Mouse (Mus musculus): ENCODE measurements around the gene Fbxo44. TPM values are rescaled to one million over a fixed set of nuclear protein-coding genes. Genes with fewer than 3 reads are reported as not detected.
"Not testable (repeated sequence)": the region's sequence is repeated elsewhere in the genome, so short reads cannot be mapped to it uniquely, and the experiment has no call there.

Fbxo44 gene
- polyA plus RNA-seq (2015; fragmentation: Nextera tagmentation; extraction: Ambion mirVana), result 10.2 and 10.9 TPM in 2 replicates

- no peak for DNase-seq (ENCODE audit: low spot score)
These were observed at the start of gene Fbxo44, which contains the start of gene Fbxo2 for GRCm38 (mm10) chr4:148160436-148161390. Gene Fbxo44 (minus strand): TSS chr4:148160482. Gene Fbxo2 (plus strand): TSS chr4:148160621.

- no peak for DNase-seq (ENCODE audit: low spot score)
These were observed 44.6 kb upstream of the Fbxo44 start for GRCm38 (mm10) chr4:148204873-148205232.

GRCm38 (mm10) chr4:148204061-148204872, 44.0 kb upstream of the Fbxo44 start:
- DNase-seq (ENCODE audit: low spot score), result no peak

DNA sequence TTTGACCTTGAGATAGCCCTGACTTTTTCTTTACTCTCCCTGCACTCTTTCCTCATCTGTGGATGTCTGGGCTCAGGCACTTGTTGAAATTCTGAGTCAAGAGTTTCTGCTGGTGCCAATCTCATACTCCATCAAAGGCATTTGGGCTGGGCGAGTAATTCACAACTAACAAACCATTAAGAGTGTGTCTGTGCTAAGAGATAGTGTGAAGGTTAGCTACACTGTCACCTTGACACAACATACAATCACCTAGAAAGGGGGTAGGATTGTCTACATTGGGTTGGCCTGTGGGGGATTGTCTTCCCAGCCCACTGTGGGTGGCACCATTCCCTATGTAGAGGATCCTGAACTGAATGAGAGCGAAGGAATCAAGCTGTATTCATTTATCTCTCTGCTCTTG, 43.3 kb upstream of the Fbxo44 start:
- DNase-seq (ENCODE audit: low spot score), result no peak

- no peak for DNase-seq (ENCODE audit: low spot score)
These were observed 38.4 kb upstream of the Fbxo44 start for GRCm38 (mm10) chr4:148198721-148199120.

GRCm38 (mm10) chr4:148194400-148194799, 34.1 kb upstream of the Fbxo44 start:
- no peak for DNase-seq (ENCODE audit: low spot score)

GRCm38 (mm10) chr4:148192707-148193245, 32.5 kb upstream of the Fbxo44 start:
- no peak for DNase-seq (ENCODE audit: low spot score)

DNA sequence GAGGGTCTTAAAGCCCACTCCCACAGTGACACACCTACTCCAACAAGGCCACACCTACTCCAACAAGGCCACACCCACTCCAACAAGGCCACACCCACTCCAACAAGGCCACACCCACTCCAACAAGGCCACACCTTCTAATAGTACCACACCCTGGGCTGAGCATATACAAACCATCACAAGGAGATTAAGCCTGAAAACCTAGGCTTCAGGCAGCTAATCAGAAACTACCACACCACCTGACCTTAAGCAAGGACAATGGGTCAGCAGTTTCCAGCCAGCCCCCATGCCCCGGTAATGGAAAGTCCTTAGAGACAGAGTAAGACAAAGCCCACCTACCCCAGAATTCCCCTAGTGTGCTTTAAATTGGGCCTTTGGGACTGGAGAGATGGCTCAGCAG, 28.5 kb upstream of the Fbxo44 start:
- not testable (repeated sequence) for DNase-seq (ENCODE audit: low spot score)

GRCm38 (mm10) chr4:148185819-148186218, 25.5 kb upstream of the Fbxo44 start:
- DNase-seq (ENCODE audit: low spot score), result no peak

DNA sequence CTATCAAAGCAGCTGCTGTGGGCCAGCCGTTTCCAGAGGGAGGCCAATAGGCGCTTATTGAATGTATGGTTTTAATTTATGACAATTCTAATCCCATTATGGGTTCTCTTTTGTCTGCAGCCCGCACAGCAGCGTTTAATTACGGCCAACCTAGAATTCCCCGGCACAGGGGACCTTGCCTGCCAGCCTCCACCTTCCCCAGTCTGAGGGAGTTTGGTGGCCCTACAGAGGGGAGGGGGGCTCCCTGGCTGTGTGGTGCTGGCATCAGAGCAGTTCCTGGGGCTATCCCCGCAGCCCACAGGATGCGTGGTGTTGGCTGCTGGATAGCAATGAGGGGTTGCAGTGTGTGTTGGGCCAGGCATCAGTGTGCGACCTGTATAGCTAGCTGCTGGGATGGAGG, 24.3 kb upstream of the Fbxo44 start:
- no peak for DNase-seq (ENCODE audit: low spot score)

GRCm38 (mm10) chr4:148182363-148182762, 22.1 kb upstream of the Fbxo44 start:
- DNase-seq (ENCODE audit: low spot score), result no peak

GRCm38 (mm10) chr4:148181483-148181882, 21.2 kb upstream of the Fbxo44 start:
- DNase-seq (ENCODE audit: low spot score), result no peak

DNA sequence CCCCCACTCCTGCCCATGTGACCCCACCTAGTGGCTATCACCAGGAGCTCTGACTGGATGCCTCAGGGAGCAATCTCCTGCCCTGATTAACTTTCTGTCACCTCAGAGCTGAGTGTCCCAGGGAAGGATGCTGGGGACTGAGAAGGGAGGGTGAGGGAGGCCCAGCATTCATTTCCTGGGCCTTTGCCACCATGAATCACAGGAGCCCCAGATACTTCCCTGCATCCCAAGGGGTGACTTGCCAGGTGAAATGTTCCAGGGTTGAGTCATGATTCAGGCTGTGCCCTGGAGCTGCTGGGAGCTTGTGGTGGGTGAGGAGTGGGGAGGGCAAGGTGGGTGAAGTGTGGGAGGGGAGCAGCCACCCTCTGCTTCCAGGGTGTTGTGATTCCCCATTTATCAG, 17.4 kb upstream of the Fbxo44 start:
- DNase-seq (ENCODE audit: low spot score), result no peak

- DNase-seq (ENCODE audit: low spot score), result not testable (repeated sequence)
These were observed 16.3 kb upstream of the Fbxo44 start for GRCm38 (mm10) chr4:148176603-148177002.

GRCm38 (mm10) chr4:148174495-148174862, 14.2 kb upstream of the Fbxo44 start:
- DNase-seq (ENCODE audit: low spot score), result no peak

DNA sequence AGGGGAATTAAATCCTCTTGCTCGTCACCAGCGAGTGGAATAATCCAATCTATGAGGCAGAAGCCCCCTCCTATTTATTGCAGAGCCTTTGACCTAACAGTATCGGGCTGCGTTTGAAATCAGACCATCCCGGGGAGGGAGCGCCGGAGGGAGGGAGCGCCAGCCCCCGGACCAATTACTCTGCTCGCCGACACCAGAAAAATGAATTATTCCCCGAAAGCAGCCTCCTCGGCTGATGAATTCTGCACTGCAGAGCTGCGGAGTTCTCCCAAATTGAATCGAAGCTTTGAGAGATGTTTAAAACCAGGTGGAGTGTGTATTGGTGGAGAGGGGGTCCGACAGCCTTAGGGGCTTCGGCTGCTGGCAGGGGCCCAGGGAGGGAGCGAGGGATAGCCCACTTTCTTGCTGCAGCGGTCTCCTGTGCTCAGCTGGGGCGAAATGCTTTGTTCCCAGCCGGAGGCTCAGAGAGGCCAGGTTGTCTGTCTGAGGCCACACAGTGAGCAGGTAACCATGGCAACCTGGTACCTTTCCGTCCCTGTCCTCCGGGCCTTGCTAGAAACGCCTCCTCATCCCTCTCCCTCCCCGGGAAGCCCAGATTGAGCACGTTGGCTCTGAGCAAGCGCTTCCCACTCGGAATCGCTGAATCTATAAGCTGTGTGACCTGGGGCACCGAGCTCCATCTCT, 13.7 kb upstream of the Fbxo44 start:
- no peak for DNase-seq (ENCODE audit: low spot score)

- DNase-seq (ENCODE audit: low spot score), result no peak
These were observed 11.0 kb upstream of the Fbxo44 start for GRCm38 (mm10) chr4:148171261-148171660.

DNA sequence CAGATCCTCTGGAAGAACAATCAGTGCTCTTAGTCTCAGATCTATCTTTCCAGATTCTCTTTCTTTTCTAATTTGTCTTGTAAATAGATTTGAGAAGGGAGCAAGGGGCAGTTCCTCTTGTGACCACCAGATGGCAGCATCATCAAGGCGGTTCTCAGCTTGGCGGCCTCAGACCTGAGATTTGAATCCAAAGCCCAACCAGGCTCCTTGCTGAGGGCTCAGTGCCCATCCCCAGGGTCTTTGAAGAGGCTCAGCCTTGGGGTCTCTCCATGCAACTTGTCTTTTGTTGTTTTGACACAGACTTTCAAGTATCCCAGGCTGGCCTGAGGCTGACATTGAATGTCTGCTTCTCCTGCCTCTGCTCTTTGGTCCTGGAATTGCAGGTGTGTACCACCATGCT, 10.6 kb upstream of the Fbxo44 start:
- DNase-seq (ENCODE audit: low spot score), result peak; percentile 52

GRCm38 (mm10) chr4:148169586-148169985, 9.3 kb upstream of the Fbxo44 start:
- no peak for DNase-seq (ENCODE audit: low spot score)

- peak; percentile 75 for DNase-seq (ENCODE audit: low spot score)
These were observed 8.0 kb upstream of the Fbxo44 start for GRCm38 (mm10) chr4:148168287-148168686.

DNA sequence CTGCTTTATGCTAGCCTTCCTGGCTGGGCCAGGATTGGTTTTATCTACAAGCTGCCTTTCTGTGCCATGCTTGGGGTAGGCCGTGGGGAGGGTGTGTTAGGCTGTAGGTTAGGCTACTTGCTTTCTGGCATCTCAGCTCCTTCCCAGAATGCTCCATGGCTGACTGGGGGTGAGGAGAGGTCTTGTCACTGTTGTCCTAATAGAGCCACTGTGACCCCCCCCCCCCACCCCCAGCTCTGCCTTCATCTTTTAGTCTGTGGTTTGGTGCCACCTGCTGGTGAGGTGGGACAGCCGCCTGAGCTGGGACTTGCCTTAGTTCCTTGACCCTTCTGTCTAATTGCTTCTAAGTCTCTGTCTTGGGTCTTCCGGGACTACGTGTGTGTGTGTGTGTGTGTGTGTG, 6.7 kb upstream of the Fbxo44 start:
- DNase-seq (ENCODE audit: low spot score), result peak; percentile 60
